Mouse (Mus musculus): ENCODE measurements around the gene Hemk1.

DNA sequence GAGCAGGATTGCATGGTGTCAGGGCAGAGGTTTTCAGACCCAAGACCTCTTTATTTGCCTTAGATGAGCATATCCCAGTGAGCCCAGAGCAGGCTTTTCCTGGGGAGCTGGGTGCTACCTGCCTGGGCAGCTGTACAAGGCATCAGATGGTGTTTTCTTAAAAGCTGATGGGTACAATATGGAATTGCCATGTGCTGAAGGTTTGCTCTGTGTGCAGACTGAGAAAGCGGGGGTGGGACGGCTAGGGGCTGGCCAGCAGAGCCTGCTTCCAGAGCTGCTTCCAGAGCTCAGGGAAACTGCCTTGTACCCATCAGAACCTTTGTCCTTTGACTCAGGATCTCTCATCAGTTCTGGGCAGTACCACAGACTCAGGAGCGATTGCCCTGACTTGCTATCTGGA is 49.6 kb upstream of the Hemk1 start:
- TF ChIP-seq CTCF (conservative IDR thresholded peaks at IDR 0.05; ENCODE audit: low read length) (no peak), POU5F1 (IDR thresholded peaks at IDR 0.05; ENCODE audit: borderline replicate concordance, low read length) (no peak), NANOG (IDR thresholded peaks at IDR 0.05; ENCODE audit: borderline replicate concordance, low read length) (no peak)

Measured in E14TG2a.4 (cell line).